Mouse (Mus musculus) stomach, embryonic 16.5 days (tissue): ENCODE measurements around the gene Armcx5. TPM values are rescaled to one million over a fixed set of nuclear protein-coding genes. Genes with fewer than 3 reads are reported as not detected.
"Not testable (repeated sequence)": the region's sequence is repeated elsewhere in the genome, so short reads cannot be mapped to it uniquely, and the experiment has no call there.

ENCODE experiments used
- ATAC-seq: fragments of 200-750 bp; cut with Nextera tagmentation; 2 replicates; pipeline ENCODE4 v1.8.0; 2017; ENCODE audit warnings: moderate number of reproducible peaks, moderate TSS enrichment; ENCODE audit not compliant: insufficient read depth, low FRiP score
- H3K27ac ChIP-seq: fragments of 300-500 bp; sonication (generic); 2 replicates; pipeline ENCODE4 v1.5.1; 2014; ENCODE audit warnings: low read length
- H3K27me3 ChIP-seq: fragments of 300-500 bp; sonication (generic); 2 replicates; pipeline ENCODE4 v1.6.1; 2014; ENCODE audit warnings: low read length, control low read depth, mixed read lengths; ENCODE audit not compliant: control insufficient read depth, insufficient read depth
- H3K36me3 ChIP-seq: fragments of 300-500 bp; sonication (generic); 2 replicates; pipeline ENCODE4 v1.6.1; 2014; ENCODE audit warnings: low read length; ENCODE audit not compliant: control insufficient read depth, insufficient read depth
- H3K4me1 ChIP-seq: fragments of 300-500 bp; sonication (generic); 2 replicates; pipeline ENCODE4 v1.6.1; 2014; ENCODE audit warnings: low read length, control low read depth, mixed read lengths; ENCODE audit not compliant: control insufficient read depth, insufficient read depth
- H3K4me2 ChIP-seq: fragments of 300-500 bp; sonication (generic); 2 replicates; pipeline ENCODE4 v1.6.1; 2014; ENCODE audit warnings: low read depth, low read length, mixed read lengths
- H3K4me3 ChIP-seq: fragments of 300-500 bp; sonication (generic); replicated peaks from 2 replicates; pipeline ENCODE4 v1.5.1; 2014; ENCODE audit warnings: mild to moderate bottlenecking, low read length
- H3K9ac ChIP-seq: fragments of 300-500 bp; sonication (generic); 2 replicates; pipeline ENCODE4 v1.6.1; 2014; ENCODE audit warnings: low read length
- H3K9me3 ChIP-seq: fragments of 300-500 bp; sonication (generic); replicated peaks from 2 replicates; pipeline ENCODE4 v1.6.1; 2016; ENCODE audit warnings: low read length, control low read depth; ENCODE audit not compliant: control insufficient read depth
- WGBS: fragments of 180-500 bp; shearing (Covaris S2); extraction: QIAGEN DNeasy Blood & Tissue Kit; methylation state at CpG from one replicate; pipeline ENCODE4 v1.1.7; 2014; 5-methylcytosine and 5-hydroxymethylcytosine counted together
- polyA plus RNA-seq: library from polyadenylated mRNA; unstranded; fragments of >200 nt; fragmentation: Nextera tagmentation; extraction: Ambion mirVana; gene quantifications from 2 replicates; pipeline ENCODE4 v1.2.1, GENCODE M21; 2015

The Armcx5 gene
- polyA plus RNA-seq: 7.8 and 8.5 TPM in 2 replicates

GRCm38 (mm10) chrX:135742304-135743055, at the start of gene Armcx5, which contains the start of gene Gprasp1:
Armcx5 (plus strand) TSS chrX:135742733.
Gprasp1 (plus strand) TSS chrX:135742733.
- H3K9me3 ChIP-seq: no peaks in the 10 kb centered on the region
- H3K27me3 ChIP-seq: no peaks in the 10 kb centered on the region
- H3K4me3 ChIP-seq: peak within 1 kb of the TSS; percentile 65
- peak within 1 kb of the TSS; percentile 75 for H3K9ac ChIP-seq
- peak; percentile 97 for ATAC-seq
- peak within 1 kb of the TSS; percentile 85 for H3K27ac ChIP-seq
- no peaks in the 10 kb centered on the region for H3K36me3 ChIP-seq
- peak within 1 kb of the TSS; percentile 56 for H3K4me2 ChIP-seq
- WGBS: 17% methylated on average over 48 of the region's 48 CpGs
- no peaks in the 10 kb centered on the region for H3K4me1 ChIP-seq

GRCm38 (mm10) chrX:135693633-135694032, 48.9 kb upstream of the Armcx5 start, which contains the start of gene Tcp11x2:
Tcp11x2 (minus strand) TSS chrX:135693790.
- H3K36me3 ChIP-seq: no peaks in the 10 kb centered on the region
- H3K4me3 ChIP-seq: no peak within 1 kb of the TSS
- H3K9ac ChIP-seq: no peak within 1 kb of the TSS
- H3K4me2 ChIP-seq: no peak within 1 kb of the TSS
- no peak for ATAC-seq
- WGBS: 54% methylated on average over 1 of the region's 1 CpGs
- no peak within 1 kb of the TSS for H3K27ac ChIP-seq
- no peaks in the 10 kb centered on the region for H3K9me3 ChIP-seq
- no peaks in the 10 kb centered on the region; the same call in 1 of the 2 replicates for H3K27me3 ChIP-seq
- H3K4me1 ChIP-seq: no peaks in the 10 kb centered on the region

- Histone ChIP-seq H3K4me2 (no peak overlapping the region), H3K4me1 (no peaks in the 10 kb centered on the region), H3K27me3 (no peaks in the 10 kb centered on the region), H3K9ac (no peak overlapping the region), H3K36me3 (no peaks in the 10 kb centered on the region), H3K9me3 (no peaks in the 10 kb centered on the region), H3K27ac (no peak overlapping the region), H3K4me3 (no peak overlapping the region)
- WGBS: 79% methylated on average over 1 of the region's 1 CpGs
- ATAC-seq: no peak
Measured at GRCm38 (mm10) chrX:135703111-135703510, 39.4 kb upstream of the Armcx5 start.

GRCm38 (mm10) chrX:135704349-135704748, 38.2 kb upstream of the Armcx5 start:
- WGBS: 51% methylated on average over 2 of the region's 2 CpGs
- H3K4me1 ChIP-seq: no peaks in the 10 kb centered on the region
- no peak for ATAC-seq
- H3K9ac ChIP-seq: no peak overlapping the region
- H3K4me3 ChIP-seq: no peak overlapping the region
- no peaks in the 10 kb centered on the region for H3K36me3 ChIP-seq
- no peak overlapping the region for H3K27ac ChIP-seq
- H3K27me3 ChIP-seq: no peaks in the 10 kb centered on the region
- no peaks in the 10 kb centered on the region for H3K9me3 ChIP-seq
- no peak overlapping the region for H3K4me2 ChIP-seq

- Histone ChIP-seq H3K27me3 (no peaks in the 10 kb centered on the region), H3K4me2 (no peak overlapping the region), H3K4me3 (no peak overlapping the region), H3K36me3 (no peaks in the 10 kb centered on the region), H3K9me3 (no peaks in the 10 kb centered on the region), H3K4me1 (no peaks in the 10 kb centered on the region), H3K9ac (no peak overlapping the region), H3K27ac (no peak overlapping the region)
- 88% methylated on average over 2 of the region's 2 CpGs for WGBS
- no peak for ATAC-seq
Measured at GRCm38 (mm10) chrX:135712845-135713244, 29.7 kb upstream of the Armcx5 start.

GRCm38 (mm10) chrX:135725161-135725560, 17.4 kb upstream of the Armcx5 start, which contains the start of gene Tmsb15a:
Tmsb15a (minus strand) TSS chrX:135725261.
- H3K4me3 ChIP-seq: no peak within 1 kb of the TSS
- no peak within 1 kb of the TSS for H3K27ac ChIP-seq
- no peaks in the 10 kb centered on the region for H3K9me3 ChIP-seq
- H3K36me3 ChIP-seq: no peaks in the 10 kb centered on the region
- no peak within 1 kb of the TSS for H3K9ac ChIP-seq
- H3K4me2 ChIP-seq: no peak within 1 kb of the TSS
- H3K27me3 ChIP-seq: no peaks in the 10 kb centered on the region; the same call in 1 of the 2 replicates
- no peaks in the 10 kb centered on the region for H3K4me1 ChIP-seq
- WGBS: 81% methylated on average over 10 of the region's 10 CpGs
- no peak for ATAC-seq

GRCm38 (mm10) chrX:135738730-135739520, 3.6 kb upstream of the Armcx5 start:
- no peak overlapping the region for H3K4me3 ChIP-seq
- no peaks in the 10 kb centered on the region for H3K27me3 ChIP-seq
- H3K4me1 ChIP-seq: no peaks in the 10 kb centered on the region
- no peaks in the 10 kb centered on the region for H3K36me3 ChIP-seq
- no peak overlapping the region for H3K9ac ChIP-seq
- no peak for ATAC-seq
- H3K4me2 ChIP-seq: no peak overlapping the region
- WGBS: 84% methylated on average over 2 of the region's 2 CpGs
- H3K9me3 ChIP-seq: no peaks in the 10 kb centered on the region
- H3K27ac ChIP-seq: no peak overlapping the region

- no peak for ATAC-seq
- Histone ChIP-seq H3K27me3 (no peaks in the 10 kb centered on the region), H3K9ac (peak overlapping the region; percentile 75), H3K4me2 (peak overlapping the region; percentile 56), H3K36me3 (no peaks in the 10 kb centered on the region), H3K4me3 (peak overlapping the region; percentile 65), H3K27ac (no peak overlapping the region; the same call in 1 of the 2 replicates), H3K4me1 (no peaks in the 10 kb centered on the region), H3K9me3 (no peaks in the 10 kb centered on the region)
- WGBS: 10% methylated on average over 7 of the region's 7 CpGs
Measured at GRCm38 (mm10) chrX:135743056-135743355, 473 bp downstream of the Armcx5 start.

- H3K27ac ChIP-seq, H3K4me3 ChIP-seq, H3K4me2 ChIP-seq, H3K9ac ChIP-seq, H3K27me3 ChIP-seq, H3K36me3 ChIP-seq, H3K4me1 ChIP-seq, H3K9me3 ChIP-seq, ATAC-seq: not testable (repeated sequence)
- 84% methylated on average over 3 of the region's 3 CpGs for WGBS
Measured at GRCm38 (mm10) chrX:135745376-135745775, 2.8 kb downstream of the Armcx5 start.
